Mouse (Mus musculus) heart, postnatal 0 days (tissue): Measurements from ENCODE around the gene Def6.

ENCODE experiments used
- CTCF ChIP-seq: IDR thresholded peaks from 2 replicates; pipeline ENCODE4 v1.5.1; 2016; ENCODE audit warnings: antibody characterized with exemption, control low read depth, low read depth
- EP300 ChIP-seq: IDR thresholded peaks from 2 replicates; pipeline ENCODE4 v1.6.1; 2016; ENCODE audit warnings: antibody characterized with exemption, low read depth

DNA sequence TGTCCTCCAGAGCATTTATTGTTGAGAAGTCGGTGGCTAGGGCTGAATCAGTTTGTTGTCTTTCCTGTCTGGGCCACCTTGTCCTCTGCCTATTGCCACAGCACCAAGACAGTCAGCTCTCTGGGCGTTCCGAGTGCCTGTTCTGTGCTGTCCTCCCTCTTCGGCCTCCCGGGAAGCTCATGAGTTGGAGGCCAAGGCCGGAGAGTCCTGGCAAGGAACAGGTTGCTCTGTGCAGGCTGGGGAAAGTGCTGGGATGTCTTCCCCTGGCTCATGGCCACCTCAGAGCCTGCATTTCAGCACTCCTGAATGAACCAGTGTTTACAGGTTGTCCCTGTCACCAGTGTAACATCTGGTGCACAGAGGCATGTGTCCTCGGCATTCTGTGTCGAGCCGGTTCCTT lies 64.7 kb downstream of the Def6 start:
- TF ChIP-seq EP300 (no peak), CTCF (no peak)
